Mouse (Mus musculus) spleen, postnatal 4 days (tissue): ENCODE measurements around the gene Macc1.

Source experiments
- DNase-seq, 2 experiments: peaks; one replicate each; pipeline ENCODE4 v3.0.0; 2022; ENCODE audit warnings: low spot score in 2 of 2

Gene Macc1

GRCm38 (mm10) chr12:119483922-119484631 lies 170.0 kb downstream of the Macc1 start:
- DNase-seq: no peak

- no peak for DNase-seq
These were observed 197.1 kb downstream of the Macc1 start for GRCm38 (mm10) chr12:119511145-119511544.
